ENCODE assay signal across 16 mouse cellular contexts in the genomic region with DNA sequence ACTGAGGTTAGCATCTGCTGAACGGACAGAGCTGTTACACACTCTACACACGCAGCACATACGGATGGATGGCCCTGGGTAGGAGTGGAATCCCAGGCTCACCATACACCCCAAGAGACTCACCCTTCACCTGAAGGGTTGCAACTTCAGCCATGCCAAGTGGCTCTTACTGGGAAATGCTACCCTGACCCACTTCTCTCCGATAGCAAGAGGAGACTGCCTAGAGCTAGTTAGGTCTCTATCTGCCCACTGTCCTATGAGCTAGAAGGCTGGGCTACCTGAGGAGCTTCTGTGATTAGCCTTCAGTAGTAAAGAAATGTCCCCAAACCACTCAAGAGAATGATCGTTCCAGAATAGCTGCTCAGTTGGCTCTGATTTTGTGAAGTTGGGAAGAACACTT. TPM values are rescaled to one million over a fixed set of nuclear protein-coding genes. Genes with fewer than 3 reads are reported as not detected.
DNase-seq lines count a peak whose midpoint lies in the region; ATAC-seq lines count a peak whose summit lies in the region.
"Had no signal": no experiment of that assay in that cellular context is flagged by ENCODE, and none has a peak within 500 bp of the region (broad histone marks: within the 10 kb centered on the region; RNA-seq: fewer than 3 reads in every experiment).

No protein-coding gene starts in this region.

- no peak overlapping the region for H3K9ac ChIP-seq in kidney, embryonic 16.5 days (replicated peaks; ENCODE audit: low read length)
- no peak overlapping the region for H3K9ac ChIP-seq in midbrain, embryonic 13.5 days (replicated peaks)
- no peak overlapping the region for H3K9ac ChIP-seq in neural tube, embryonic 15.5 days (replicated peaks)
- H3K9ac ChIP-seq: liver, embryonic 12.5 days had no signal

- H3K36me3 ChIP-seq in kidney, embryonic 16.5 days (ENCODE audit: insufficient read depth, low read length) = no peaks in the 10 kb centered on the region
- no peaks in the 10 kb centered on the region for H3K36me3 ChIP-seq in midbrain, embryonic 13.5 days
- H3K36me3 ChIP-seq in midbrain, embryonic 10.5 days = no peaks in the 10 kb centered on the region
- no peaks in the 10 kb centered on the region for H3K36me3 ChIP-seq in neural tube, embryonic 15.5 days
- H3K36me3 ChIP-seq: liver, embryonic 12.5 days had no signal

- no peak for ATAC-seq in cerebellum, adult (ENCODE audit: insufficient number of reproducible peaks, low FRiP score, low TSS enrichment)
- ATAC-seq in kidney, embryonic 16.5 days (ENCODE audit: low FRiP score, low TSS enrichment) = no peak
- ATAC-seq in midbrain, embryonic 13.5 days = no peak
- ATAC-seq in neural tube, embryonic 15.5 days (ENCODE audit: low FRiP score) = no peak
- ATAC-seq: forebrain, embryonic 16.5 days; liver, embryonic 12.5 days had no signal

- H3K4me1 ChIP-seq in kidney, embryonic 16.5 days (ENCODE audit: insufficient read depth, low read length) = peaks cover 6% of the 10 kb centered on the region
- H3K4me1 ChIP-seq in midbrain, embryonic 13.5 days (replicated peaks) = peaks cover 15% of the 10 kb centered on the region
- H3K4me1 ChIP-seq in midbrain, embryonic 10.5 days = peaks cover 16% of the 10 kb centered on the region
- peaks cover 17% of the 10 kb centered on the region for H3K4me1 ChIP-seq in neural tube, embryonic 15.5 days
- H3K4me1 ChIP-seq: liver, embryonic 12.5 days had no signal

- H3K4me3 ChIP-seq in kidney, embryonic 16.5 days (ENCODE audit: low read length) = no peak overlapping the region
- H3K4me3 ChIP-seq in midbrain, embryonic 13.5 days (replicated peaks) = 0 out of 2 replicates have a peak overlapping the region, but pooled peaks have one; percentile 5
- no peak overlapping the region for H3K4me3 ChIP-seq in midbrain, embryonic 10.5 days
- H3K4me3 ChIP-seq in neural tube, embryonic 15.5 days (replicated peaks) = peak overlapping the region; percentile 63
- H3K4me3 ChIP-seq: liver, embryonic 12.5 days; megakaryocyte, embryonic 14.5 days had no signal

- no peak overlapping the region for H3K27ac ChIP-seq in kidney, embryonic 16.5 days (ENCODE audit: low read length)
- no peak overlapping the region for H3K27ac ChIP-seq in midbrain, embryonic 13.5 days
- H3K27ac ChIP-seq in midbrain, embryonic 10.5 days (replicated peaks) = no peak overlapping the region
- no peak overlapping the region for H3K27ac ChIP-seq in neural tube, embryonic 15.5 days (replicated peaks)
- H3K27ac ChIP-seq: liver, embryonic 12.5 days had no signal

- DNase-seq in cerebellum, adult 18-20 months = peak; percentile 32 to 45
- DNase-seq in kidney, adult 9 months = no peak
- no peak for DNase-seq in midbrain, embryonic 10.5 days (ENCODE audit: low spot score)
- no peak for DNase-seq in right cerebral cortex, adult 18-20 months
- DNase-seq: gastrocnemius, postnatal 14 days; heart, postnatal 36 days; kidney, postnatal 14 days; left cerebral cortex, postnatal 4 days had no signal

- H3K9me3 ChIP-seq in kidney, embryonic 16.5 days (ENCODE audit: low read length) = peaks cover 3% of the 10 kb centered on the region
- H3K9me3 ChIP-seq in midbrain, embryonic 13.5 days = no peaks in the 10 kb centered on the region
- H3K9me3 ChIP-seq in midbrain, embryonic 10.5 days (replicated peaks) = no peaks in the 10 kb centered on the region
- H3K9me3 ChIP-seq in neural tube, embryonic 15.5 days (replicated peaks) = no peaks in the 10 kb centered on the region
- H3K9me3 ChIP-seq: liver, embryonic 12.5 days had no signal

- no peaks in the 10 kb centered on the region for H3K27me3 ChIP-seq in kidney, embryonic 16.5 days (ENCODE audit: insufficient read depth, low read length)
- peaks cover 44% of the 10 kb centered on the region for H3K27me3 ChIP-seq in midbrain, embryonic 13.5 days
- H3K27me3 ChIP-seq in midbrain, embryonic 10.5 days (ENCODE audit: low read depth, poor library complexity, severe bottlenecking) = peaks cover 45% of the 10 kb centered on the region
- H3K27me3 ChIP-seq in neural tube, embryonic 15.5 days (replicated peaks) = peaks cover 21% of the 10 kb centered on the region

- 0 out of 2 replicates have a peak overlapping the region, but pooled peaks have one; percentile 72 for H3K4me2 ChIP-seq in kidney, embryonic 16.5 days (replicated peaks; ENCODE audit: low read depth, low read length)
- 0 out of 2 replicates have a peak overlapping the region, but pooled peaks have one; percentile 9 for H3K4me2 ChIP-seq in midbrain, embryonic 13.5 days (replicated peaks)
- H3K4me2 ChIP-seq in neural tube, embryonic 15.5 days = peak overlapping the region; percentile 97
- H3K4me2 ChIP-seq: heart, embryonic 11.5 days; liver, embryonic 12.5 days had no signal

- WGBS in kidney, embryonic 16.5 days = 82% methylated on average over 5 of the region's 5 CpGs
- 89% methylated on average over 5 of the region's 5 CpGs for WGBS in midbrain, embryonic 13.5 days
- WGBS in midbrain, embryonic 10.5 days = 85% methylated on average over 5 of the region's 5 CpGs
- WGBS in neural tube, embryonic 15.5 days = 85% methylated on average over 5 of the region's 5 CpGs

RNA-seq across cellular contexts. Expression of a gene that starts 2.1 kb away (rescaled TPM):
- 5.2 and 6.2 TPM in 2 replicates for polyA plus RNA-seq in kidney, embryonic 16.5 days (2015; fragmentation: Nextera tagmentation; extraction: Ambion mirVana)
- polyA plus RNA-seq in midbrain, embryonic 13.5 days (2015; fragmentation: Nextera tagmentation; extraction: Ambion mirVana) = 3.4 and 4.7 TPM in 2 replicates
- polyA plus RNA-seq in midbrain, embryonic 10.5 days (2016; fragmentation: Nextera tagmentation; extraction: Ambion mirVana) = 1.1 and 1.4 TPM in 2 replicates
- 9.5 and 10.7 TPM in 2 replicates for polyA plus RNA-seq in neural tube, embryonic 15.5 days (2015; fragmentation: Nextera tagmentation; extraction: Ambion mirVana)

Comparison
In these comparisons a context has a peak if more than half of its experiments do, and no peak if none do; other contexts are left out.
1. H3K4me3 ChIP-seq: peak in midbrain, embryonic 13.5 days (single experiment) and neural tube, embryonic 15.5 days (single experiment); none in kidney, embryonic 16.5 days (single experiment) and midbrain, embryonic 10.5 days (single experiment).
2. DNase-seq: peak in cerebellum, adult 18-20 months (2 of 2); none in kidney, adult 9 months (single experiment), midbrain, embryonic 10.5 days (single experiment) and right cerebral cortex, adult 18-20 months (single experiment).
3. H3K4me2 ChIP-seq: peak in every context shown above with its lines; median percentile 97 in neural tube, embryonic 15.5 days; 72 in kidney, embryonic 16.5 days; 9 in midbrain, embryonic 13.5 days.